ENCODE assay signal across 31 mouse cellular contexts in genomic region chr5:103591846-103592245, GRCm38 (mm10). TPM values are rescaled to one million over a fixed set of nuclear protein-coding genes. Genes with fewer than 3 reads are reported as not detected.
DNase-seq lines count a peak whose midpoint lies in the region; ATAC-seq and TF ChIP-seq lines count a peak whose summit lies in the region.
"Had no signal": no experiment of that assay in that cellular context is flagged by ENCODE, and none has a peak within 500 bp of the region (broad histone marks: within the 10 kb centered on the region; RNA-seq: fewer than 3 reads in every experiment).

No protein-coding gene starts in this region.

- intact Hi-C loops in heart, postnatal 25 days (cut with DNase I): no loop called here

- H3K27me3 ChIP-seq in heart, embryonic 12.5 days (replicated peaks): no peaks in the 10 kb centered on the region
- H3K27me3 ChIP-seq in kidney, adult 2 months (replicated peaks; ENCODE audit: control insufficient read depth, insufficient read depth, low read length): no peaks in the 10 kb centered on the region
- no peaks in the 10 kb centered on the region for H3K27me3 ChIP-seq in kidney, embryonic 14.5 days (ENCODE audit: control insufficient read depth, insufficient read depth, low read length)
- H3K27me3 ChIP-seq: hindbrain, embryonic 12.5 days; intestine, embryonic 15.5 days; lung, embryonic 15.5 days; Patski; stomach, embryonic 15.5 days had no signal

- H3K9me3 ChIP-seq in heart, embryonic 12.5 days (replicated peaks): no peaks in the 10 kb centered on the region
- H3K9me3 ChIP-seq in kidney, embryonic 14.5 days (ENCODE audit: control insufficient read depth, low read length): no peaks in the 10 kb centered on the region
- H3K9me3 ChIP-seq: hindbrain, embryonic 12.5 days; intestine, embryonic 15.5 days; lung, embryonic 15.5 days; stomach, embryonic 15.5 days had no signal

- no peak for ATAC-seq in heart, embryonic 12.5 days (ENCODE audit: insufficient number of reproducible peaks, low FRiP score)
- no peak for ATAC-seq in kidney, embryonic 14.5 days (ENCODE audit: low FRiP score, low TSS enrichment)
- ATAC-seq: forebrain, embryonic 14.5 days; hindbrain, postnatal 0 days; intestine, embryonic 15.5 days; midbrain, embryonic 16.5 days; Patski had no signal

- TF ChIP-seq POLR2A in kidney, adult 2 months (IDR thresholded peaks at IDR 0.05; ENCODE audit: low read depth, low read length): no peak

- H3K27ac ChIP-seq in heart, embryonic 12.5 days (ENCODE audit: poor library complexity, severe bottlenecking): peak overlapping the region; percentile 49; the same call in 1 of the 2 replicates
- no peak overlapping the region for H3K27ac ChIP-seq in kidney, adult 2 months (ENCODE audit: insufficient read depth, low read depth, low read length)
- no peak overlapping the region for H3K27ac ChIP-seq in kidney, embryonic 14.5 days (ENCODE audit: low read depth, low read length)
- H3K27ac ChIP-seq: hindbrain, embryonic 12.5 days; hindbrain, postnatal 0 days; intestine, embryonic 15.5 days; liver, embryonic 14.5 days; lung, embryonic 15.5 days; stomach, embryonic 15.5 days had no signal

- no peak for DNase-seq in heart, postnatal 25 days (ENCODE audit: low spot score)
- peak; percentile 21 for DNase-seq in kidney, adult 2 months
- peak; percentile 61 to 62 for DNase-seq in kidney, postnatal 4 days
- no peak for DNase-seq in kidney, adult 9 months
- peak; percentile 44 for DNase-seq in lung, postnatal 36 days
- no peak for DNase-seq in lung, postnatal 4 days
- DNase-seq: adrenal gland, postnatal 10 days; cerebellum, adult 8-10 months; cerebellum, postnatal 25 days; gastrocnemius, postnatal 14 days; layer of hippocampus, postnatal 36 days; left cerebral cortex, postnatal 4 days; right cerebral cortex, postnatal 25 days had no signal

- 57% methylated on average over 7 of the region's 7 CpGs for WGBS in heart, embryonic 12.5 days
- 65% methylated on average over 7 of the region's 7 CpGs for WGBS in kidney, adult 2 months
- WGBS in kidney, embryonic 14.5 days: 62% methylated on average over 7 of the region's 7 CpGs

- peaks cover 36% of the 10 kb centered on the region for H3K4me1 ChIP-seq in heart, embryonic 12.5 days (replicated peaks)
- no peaks in the 10 kb centered on the region for H3K4me1 ChIP-seq in kidney, adult 2 months (ENCODE audit: control insufficient read depth, insufficient read depth, low read length)
- no peaks in the 10 kb centered on the region for H3K4me1 ChIP-seq in kidney, embryonic 14.5 days (ENCODE audit: control insufficient read depth, insufficient read depth, low read length)
- H3K4me1 ChIP-seq: intestine, embryonic 15.5 days had no signal

- no peak for TF ChIP-seq CTCF in kidney, adult 2 months (conservative IDR thresholded peaks at IDR 0.05; ENCODE audit: insufficient read depth, insufficient read length, low read depth, low read length)

- H3K4me3 ChIP-seq in heart, embryonic 12.5 days: no peak overlapping the region
- no peak overlapping the region for H3K4me3 ChIP-seq in kidney, adult 2 months (ENCODE audit: insufficient read depth, low read depth, low read length)
- no peak overlapping the region for H3K4me3 ChIP-seq in kidney, embryonic 14.5 days (ENCODE audit: low read length)
- H3K4me3 ChIP-seq: hindbrain, embryonic 12.5 days; intestine, embryonic 15.5 days; lung, embryonic 15.5 days; stomach, embryonic 15.5 days had no signal

- peaks cover 20% of the 10 kb centered on the region for H3K36me3 ChIP-seq in heart, embryonic 12.5 days
- H3K36me3 ChIP-seq in kidney, adult 2 months (ENCODE audit: control insufficient read depth, insufficient read depth, low read length): peaks cover 2% of the 10 kb centered on the region
- H3K36me3 ChIP-seq in kidney, embryonic 14.5 days (ENCODE audit: control insufficient read depth, insufficient read depth, low read length): peaks cover 33% of the 10 kb centered on the region
- H3K36me3 ChIP-seq: intestine, embryonic 15.5 days had no signal

- no peak overlapping the region for H3K9ac ChIP-seq in heart, embryonic 12.5 days
- H3K9ac ChIP-seq in kidney, embryonic 14.5 days (ENCODE audit: low read depth, low read length): no peak overlapping the region
- H3K9ac ChIP-seq: hindbrain, embryonic 12.5 days; intestine, embryonic 15.5 days; liver, embryonic 14.5 days; lung, embryonic 15.5 days; stomach, embryonic 15.5 days had no signal

- no peak overlapping the region for H3K4me2 ChIP-seq in heart, embryonic 12.5 days
- H3K4me2 ChIP-seq in kidney, embryonic 14.5 days (replicated peaks; ENCODE audit: low read depth, low read length): no peak overlapping the region
- H3K4me2 ChIP-seq: hindbrain, embryonic 12.5 days; intestine, embryonic 15.5 days; lung, embryonic 15.5 days; midbrain, embryonic 11.5 days; stomach, embryonic 15.5 days had no signal

RNA-seq across cellular contexts. Expression of gene Slc10a6, which starts 37.4 kb away (rescaled TPM):
- polyA plus RNA-seq in heart, embryonic 12.5 days (2016; fragmentation: Nextera tagmentation; extraction: Ambion mirVana): 0.20 and 0.26 TPM in 2 replicates
- total RNA-seq in heart, postnatal 25 days (2021): 1 to 10 TPM; 4.8 to 4.9 TPM
- polyA plus RNA-seq in kidney, adult 2 months (2012; rRNA removed): 0.80 and 0.88 TPM in 2 replicates
- 0.20 TPM in 1 of 2 replicates, not detected in the other for polyA plus RNA-seq in kidney, embryonic 14.5 days (2014; fragmentation: Nextera tagmentation; extraction: Ambion mirVana)
- total RNA-seq: granulocyte monocyte progenitor cell, adult 5-6 weeks; layer of hippocampus, postnatal 36 days; left cerebral cortex, postnatal 4 days; megakaryocyte, adult 5-6 weeks; MEL; neutrophil, adult 5-6 weeks had no signal
- polyA plus RNA-seq: embryonic facial prominence, embryonic 11.5 days; liver, embryonic 14.5 days; neural tube, embryonic 11.5 days; Patski had no signal

Comparison
In these comparisons a context has a peak if more than half of its experiments do, and no peak if none do; other contexts are left out.
1. DNase-seq: peak in kidney, adult 2 months (single experiment), kidney, postnatal 4 days (2 of 2) and lung, postnatal 36 days (single experiment); none in heart, postnatal 25 days (single experiment), kidney, adult 9 months (single experiment) and lung, postnatal 4 days (0 of 2).